Mouse (Mus musculus) cerebellum, adult 8-10 months (tissue): ENCODE data around the gene Adamts8.

Source experiments
- DNase-seq: peaks from one replicate; pipeline ENCODE4 v3.0.0; 2022

Adamts8 gene

GRCm38 (mm10) chr9:30942512-30943313, at the start of gene Adamts8:
Adamts8 (plus strand) TSS chr9:30942562.
- DNase-seq, result no peak

- no peak for DNase-seq
Measured at GRCm38 (mm10) chr9:30895618-30896017, 46.7 kb upstream of the Adamts8 start.

GRCm38 (mm10) chr9:30896752-30897151, 45.6 kb upstream of the Adamts8 start:
- peak; percentile 54 for DNase-seq

DNA sequence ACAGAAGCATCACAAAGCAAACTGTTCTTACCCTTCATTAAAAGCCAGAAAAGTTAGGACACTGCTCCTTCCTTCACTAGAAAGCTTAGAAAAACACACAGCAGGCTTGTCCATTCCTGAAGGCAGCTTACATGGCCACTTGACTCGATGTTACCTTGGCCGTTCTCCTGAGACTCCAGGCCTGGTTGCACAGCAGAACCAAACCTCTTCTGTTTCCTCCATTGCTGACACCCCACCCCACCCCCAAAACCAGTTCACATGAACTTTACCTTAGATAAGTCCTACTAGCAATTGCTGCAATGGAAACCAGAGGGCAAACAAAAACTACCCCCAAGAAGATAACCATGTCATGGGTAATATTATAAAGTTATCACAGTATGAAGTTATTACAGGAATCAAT, 45.2 kb upstream of the Adamts8 start:
- no peak for DNase-seq

DNA sequence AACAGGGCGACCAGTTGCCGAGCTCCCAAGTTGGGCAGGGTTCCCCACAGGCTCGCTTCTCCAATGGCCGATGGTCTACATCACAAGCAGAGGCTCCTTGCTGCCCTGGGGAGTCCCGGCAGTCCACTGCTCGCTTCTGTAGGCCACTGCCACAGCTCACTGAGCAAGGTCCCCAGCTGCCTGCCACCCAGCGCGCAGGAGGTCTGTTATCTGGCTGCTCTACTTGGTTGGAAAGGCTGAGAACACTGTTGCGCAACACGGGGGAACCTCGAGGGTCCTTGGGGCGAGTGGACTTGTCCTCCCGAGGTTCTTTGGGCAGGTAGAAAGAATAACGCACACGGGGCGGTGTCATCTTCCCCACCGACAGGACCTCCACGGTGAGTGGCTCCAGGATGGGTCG, 40.2 kb upstream of the Adamts8 start:
- DNase-seq, result no peak

- DNase-seq, result no peak
Measured at GRCm38 (mm10) chr9:30902641-30903040, 39.7 kb upstream of the Adamts8 start.

DNA sequence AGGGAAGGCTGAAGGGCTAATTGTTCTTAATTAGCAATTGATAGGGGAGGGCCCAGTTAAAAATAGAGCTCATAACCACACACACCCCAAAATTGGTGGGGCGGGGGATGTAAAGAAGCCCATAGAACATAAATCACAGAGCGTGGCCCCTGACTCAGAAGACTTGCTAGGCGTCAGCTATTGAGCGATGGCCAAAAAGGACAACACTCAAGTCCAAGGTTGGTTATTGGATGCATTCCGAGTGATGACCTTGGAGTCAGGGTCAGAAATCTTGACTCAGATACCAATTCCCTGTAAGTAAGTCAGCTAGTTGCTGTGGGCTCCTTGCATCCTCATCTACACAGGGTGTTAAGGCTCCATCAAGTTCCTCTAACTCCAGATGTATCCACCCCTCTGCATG, 39.1 kb upstream of the Adamts8 start:
- DNase-seq, result no peak

DNA sequence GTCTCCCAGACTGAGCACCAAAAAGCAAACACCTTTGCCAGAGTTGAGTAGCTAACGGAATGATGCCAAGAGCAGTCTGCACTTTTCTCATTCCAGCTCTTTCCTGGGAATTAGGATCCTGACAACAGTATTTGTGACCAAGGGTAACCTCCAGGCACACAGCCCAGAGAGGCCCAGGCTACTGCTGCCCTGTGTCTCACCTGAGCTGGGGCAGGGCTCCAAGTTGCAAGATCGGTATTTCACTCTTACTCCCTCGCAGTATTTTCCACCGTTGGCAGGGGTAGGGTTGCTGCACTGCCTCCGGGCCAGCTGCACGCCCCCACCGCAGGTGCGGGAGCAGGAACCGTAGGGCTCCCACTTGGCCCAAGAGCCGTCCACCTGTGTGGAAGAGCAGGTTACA, 36.5 kb upstream of the Adamts8 start:
- no peak for DNase-seq

GRCm38 (mm10) chr9:30906426-30906825, 35.9 kb upstream of the Adamts8 start:
- no peak for DNase-seq

DNA sequence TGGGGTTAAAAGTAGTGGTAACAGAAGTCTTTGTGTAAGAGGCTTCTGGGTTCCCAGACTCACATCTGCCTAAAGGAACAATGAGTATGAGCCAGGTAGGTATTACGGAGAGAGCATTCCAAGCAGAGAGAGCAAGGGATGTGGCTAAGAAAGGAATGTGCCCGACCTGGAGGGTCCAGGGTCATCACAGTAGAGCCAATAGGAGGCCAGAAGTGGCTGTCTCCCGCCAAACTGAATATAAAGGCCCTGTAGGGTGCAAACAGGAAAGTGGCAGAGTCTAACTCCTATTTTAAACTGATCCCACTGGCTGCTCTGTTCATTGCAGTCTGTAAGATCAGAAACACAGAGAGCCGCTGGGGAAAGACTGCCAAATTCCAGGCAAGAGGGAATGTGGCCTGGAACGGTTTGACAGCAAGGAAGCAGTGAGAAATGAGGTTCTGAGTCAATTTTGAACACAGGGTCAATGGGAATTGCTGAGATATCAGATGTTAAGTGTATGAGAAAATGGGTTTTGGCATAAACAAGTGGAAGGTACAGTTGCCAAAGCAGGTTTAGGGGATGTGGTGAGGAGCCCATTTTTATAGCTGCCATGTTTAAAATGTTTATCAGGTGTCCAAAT, 34.6 kb upstream of the Adamts8 start:
- DNase-seq, result no peak

DNA sequence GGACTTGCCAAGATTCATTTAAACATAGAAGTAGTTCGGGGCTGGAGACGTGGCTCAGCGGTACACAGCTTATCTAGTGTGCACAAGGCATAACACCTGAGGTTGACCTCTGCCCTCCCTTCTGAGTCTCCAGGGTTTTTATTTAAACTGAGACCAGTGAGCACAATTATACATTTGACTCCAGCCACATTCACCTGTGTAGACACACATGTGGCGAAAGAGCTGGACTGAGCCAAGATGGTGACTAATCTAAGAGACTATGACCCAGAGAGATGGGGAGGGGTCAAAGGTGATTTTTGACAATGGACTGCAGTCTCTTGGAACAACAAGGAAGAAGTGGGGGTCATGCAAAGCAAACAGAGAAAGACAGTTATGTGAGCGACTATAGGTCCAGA, 34.1 kb upstream of the Adamts8 start:
- DNase-seq, result no peak

DNA sequence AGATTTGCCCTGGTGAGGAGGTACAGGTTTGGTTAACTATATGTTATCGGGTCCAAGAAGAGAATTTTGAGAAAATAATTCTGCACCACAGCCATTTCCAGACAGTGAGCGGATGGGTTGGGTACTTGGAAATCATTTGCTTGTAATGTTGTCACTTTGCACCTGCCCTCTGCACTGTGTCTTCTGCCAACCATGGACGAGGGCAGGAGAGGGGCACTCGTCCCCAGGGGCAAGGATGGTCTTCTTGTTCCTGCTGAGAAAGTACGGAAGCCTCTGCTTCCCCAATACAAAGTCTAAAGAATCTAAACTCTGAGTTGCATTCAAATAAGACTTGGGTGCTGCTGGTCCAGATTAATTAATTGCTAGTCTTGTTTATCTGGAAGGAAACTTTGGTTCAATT, 33.4 kb upstream of the Adamts8 start:
- no peak for DNase-seq

GRCm38 (mm10) chr9:30910491-30910890, 31.9 kb upstream of the Adamts8 start:
- DNase-seq, result no peak

DNA sequence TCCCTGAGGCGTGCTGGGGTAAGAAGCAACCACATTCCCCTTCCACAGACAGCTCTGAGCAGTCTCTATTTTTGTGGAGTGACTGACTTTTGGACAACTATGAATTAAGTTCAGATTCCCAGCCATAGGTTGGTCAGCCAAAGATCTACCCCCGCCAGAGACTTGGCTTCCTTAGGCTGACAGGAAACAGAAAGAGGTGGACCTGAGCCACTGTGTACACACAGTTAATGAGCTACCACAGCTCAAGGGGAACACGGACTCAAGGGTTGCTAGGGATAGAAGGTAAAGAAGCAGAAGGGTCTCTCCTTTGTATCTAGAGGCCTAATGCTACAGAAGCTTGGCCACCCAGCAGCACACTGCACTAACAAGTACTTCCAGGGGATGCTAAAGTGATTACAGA, 30.2 kb upstream of the Adamts8 start:
- DNase-seq, result no peak

DNA sequence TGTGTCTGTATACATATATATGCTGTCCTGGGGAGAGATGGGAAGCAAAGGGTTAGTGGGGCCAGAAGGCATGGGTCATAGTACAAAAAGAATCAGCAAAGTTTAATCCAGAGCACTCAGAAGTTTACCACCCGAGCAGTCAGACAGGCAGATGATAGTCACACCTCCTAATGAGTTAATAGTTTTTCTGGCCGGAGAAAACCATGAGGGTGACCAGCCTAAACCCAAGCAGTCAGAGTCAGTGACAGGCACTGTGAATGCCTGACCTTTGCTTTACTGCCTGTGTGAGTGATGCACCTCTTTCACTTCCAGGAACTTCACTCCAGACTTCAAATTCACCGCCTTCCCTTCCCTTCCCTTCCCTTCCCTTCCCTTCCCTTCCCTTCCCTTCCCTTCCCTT, 28.9 kb upstream of the Adamts8 start:
- DNase-seq, result no peak

- no peak for DNase-seq
Measured at GRCm38 (mm10) chr9:30914241-30914640, 28.1 kb upstream of the Adamts8 start.

- no peak for DNase-seq
Measured at GRCm38 (mm10) chr9:30916266-30916968, 25.9 kb upstream of the Adamts8 start.

- DNase-seq, result no peak
Measured at GRCm38 (mm10) chr9:30918466-30919356, 23.7 kb upstream of the Adamts8 start.

GRCm38 (mm10) chr9:30919686-30920085, 22.7 kb upstream of the Adamts8 start:
- DNase-seq, result no peak

- no peak for DNase-seq
Measured at GRCm38 (mm10) chr9:30920736-30921135, 21.6 kb upstream of the Adamts8 start.

GRCm38 (mm10) chr9:30921261-30922103, 20.9 kb upstream of the Adamts8 start:
- no peak for DNase-seq
